Mouse (Mus musculus) CD4-positive naive resting alpha-beta T cell, adult 76 days (primary cell): ENCODE measurements around the gene Kcnk1. TPM values are rescaled to one million over a fixed set of nuclear protein-coding genes. Genes with fewer than 3 reads are reported as not detected.

ENCODE experiments used
- total RNA-seq: library from RNA; stranded (reverse); gene quantifications from one replicate; pipeline ENCODE4 v1.2.4, GENCODE M21; 2023

The Kcnk1 gene
- total RNA-seq, result not detected

DNA sequence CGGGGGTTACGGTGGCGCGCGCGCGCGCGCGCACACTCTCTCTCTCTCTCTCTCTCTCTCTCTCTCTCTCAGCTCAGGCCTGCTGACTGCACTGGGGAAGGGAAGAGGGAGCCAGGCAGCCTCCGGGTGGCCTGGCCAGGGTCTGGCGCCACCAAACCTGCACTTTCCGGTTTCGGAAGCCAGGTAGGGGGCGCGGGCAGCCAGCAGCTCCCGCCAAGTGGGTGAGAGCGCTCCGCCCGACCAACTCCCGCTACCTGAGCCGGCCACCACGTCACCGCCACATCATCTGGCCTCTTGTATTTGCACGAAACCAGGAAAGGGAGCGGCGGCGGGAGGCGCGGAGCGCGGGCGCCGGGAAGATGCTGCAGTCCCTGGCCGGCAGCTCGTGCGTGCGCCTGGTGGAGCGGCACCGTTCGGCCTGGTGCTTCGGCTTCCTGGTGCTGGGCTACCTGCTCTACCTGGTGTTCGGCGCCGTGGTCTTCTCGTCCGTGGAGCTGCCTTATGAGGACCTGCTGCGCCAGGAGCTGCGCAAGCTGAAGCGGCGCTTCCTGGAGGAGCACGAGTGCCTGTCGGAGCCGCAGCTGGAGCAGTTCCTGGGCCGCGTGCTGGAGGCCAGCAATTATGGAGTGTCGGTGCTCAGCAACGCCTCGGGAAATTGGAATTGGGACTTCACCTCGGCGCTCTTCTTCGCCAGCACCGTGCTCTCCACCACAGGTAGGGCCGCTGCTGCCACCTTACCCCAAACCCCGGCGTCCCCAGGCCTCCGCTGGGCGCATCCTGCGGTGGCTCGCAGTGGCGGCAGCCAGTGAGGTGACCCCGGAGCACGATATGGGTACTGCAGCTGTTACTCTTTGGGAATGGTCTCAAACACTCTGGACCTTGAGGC is at the start of gene Kcnk1:
Kcnk1 (plus strand) TSS at position 70 of the 886 bp plus-strand sequence.

Other genes starting within 250 kb of the Kcnk1 start
- not detected for gene Pcnx2, start 96.9 kb upstream of the Kcnk1 start, total RNA-seq
- gene Map3k21, start 84.7 kb upstream of the Kcnk1 start, total RNA-seq, result not detected